Mouse (Mus musculus) gastrocnemius, postnatal 36 days (tissue): ENCODE data around the gene Syne4. TPM values are rescaled to one million over a fixed set of nuclear protein-coding genes. Genes with fewer than 3 reads are reported as not detected.

ENCODE experiments used
- DNase-seq, 2 experiments: peaks; one replicate each; pipeline ENCODE4 v3.0.0; 2022
- intact Hi-C: fragments of 180-260 bp; cut with DNase I; formaldehyde crosslinking; loops from one replicate; pipeline ENCODE4 v1.15.1; 2025
- total RNA-seq, 2 experiments: library from RNA; stranded (reverse); gene quantifications; 2 replicates each; pipeline ENCODE4 v1.2.3; 2021

Syne4 gene
- total RNA-seq, 2 experiments from 2014 or later, result 1.9 TPM; not detected in 1

- intact Hi-C loops, result no loop called here
- DNase-seq, result no peak
These were observed 10.8 kb downstream of the Syne4 start for GRCm38 (mm10) chr7:30325364-30325763.

- intact Hi-C loops, result no loop called here
- no peak for DNase-seq
These were observed 11.8 kb downstream of the Syne4 start for GRCm38 (mm10) chr7:30326427-30326826.

- intact Hi-C loops, result no loop called here
- no peak for DNase-seq
These were observed 12.5 kb downstream of the Syne4 start for GRCm38 (mm10) chr7:30327140-30327539.

DNA sequence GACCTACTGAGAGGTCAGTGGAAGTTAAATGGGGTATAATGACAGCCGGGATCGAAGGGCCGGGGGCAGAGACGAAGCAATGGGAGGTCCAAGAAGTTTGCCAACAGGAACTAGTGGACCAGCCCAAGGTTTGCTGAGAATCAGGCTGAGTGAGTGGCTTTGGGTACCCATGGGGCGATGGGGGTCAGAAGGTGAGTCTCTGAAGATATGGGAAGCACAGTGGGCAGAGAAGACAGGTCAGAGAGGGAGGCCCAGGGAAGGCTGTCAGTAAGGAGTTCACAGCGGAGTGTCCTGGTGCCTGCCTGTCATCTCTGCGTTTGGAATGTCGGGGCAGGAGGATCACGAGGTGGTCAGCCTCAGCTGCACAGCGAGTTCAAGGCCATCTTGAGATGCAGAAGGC, 13.8 kb downstream of the Syne4 start:
- intact Hi-C loops, result no loop called here
- DNase-seq, result no peak

- intact Hi-C loops, result no loop called here
- peak in 1 of 2 experiments; percentile 51 for DNase-seq
These were observed 17.3 kb downstream of the Syne4 start for GRCm38 (mm10) chr7:30331887-30332286.

GRCm38 (mm10) chr7:30332622-30333259, 18.1 kb downstream of the Syne4 start:
- intact Hi-C loops, result no loop called here
- no peak for DNase-seq

DNA sequence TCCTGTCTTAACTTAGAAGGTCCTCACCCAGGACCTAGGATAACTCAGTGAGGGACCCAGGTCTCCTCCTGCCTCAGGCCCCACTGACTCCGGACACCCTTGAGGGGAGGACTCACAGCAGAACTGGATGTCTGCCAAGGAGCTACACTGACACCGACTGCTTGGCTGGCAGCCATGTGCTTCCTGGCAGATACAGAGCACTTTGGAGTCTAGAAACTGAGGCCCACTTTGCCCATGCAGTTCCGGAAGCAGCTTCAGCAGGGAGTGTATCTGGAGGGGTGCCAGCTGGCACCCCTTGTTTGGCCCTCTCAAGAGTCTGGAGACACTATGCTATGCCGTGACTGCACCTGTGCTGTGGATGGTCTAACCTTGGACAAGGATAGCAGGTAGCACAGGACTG, 18.8 kb downstream of the Syne4 start:
- no peak for DNase-seq
- intact Hi-C loops, result no loop called here

DNA sequence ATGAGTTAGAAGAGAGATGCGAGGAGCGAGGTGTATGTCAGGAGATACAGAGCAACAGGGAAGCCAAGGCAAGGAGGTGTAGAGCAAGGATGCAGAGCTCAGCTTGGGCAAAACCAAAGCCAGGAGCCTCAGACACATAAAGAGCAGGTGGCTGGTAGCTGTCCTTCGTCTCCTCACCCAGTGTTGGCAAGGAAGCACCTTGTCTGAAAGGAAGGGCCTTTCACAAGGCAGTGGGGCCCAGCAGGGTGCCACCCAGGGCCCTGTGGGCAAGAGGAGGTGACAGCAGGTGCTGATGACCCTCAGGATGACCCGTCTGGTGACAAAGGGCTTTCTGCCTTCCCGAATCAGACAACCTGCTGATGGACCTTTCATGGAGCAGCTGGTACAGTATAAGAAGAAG, 20.0 kb downstream of the Syne4 start:
- no peak for DNase-seq
- intact Hi-C loops, result no loop called here

GRCm38 (mm10) chr7:30335688-30336087, 21.1 kb downstream of the Syne4 start:
- intact Hi-C loops, result no loop called here
- DNase-seq, result no peak

DNA sequence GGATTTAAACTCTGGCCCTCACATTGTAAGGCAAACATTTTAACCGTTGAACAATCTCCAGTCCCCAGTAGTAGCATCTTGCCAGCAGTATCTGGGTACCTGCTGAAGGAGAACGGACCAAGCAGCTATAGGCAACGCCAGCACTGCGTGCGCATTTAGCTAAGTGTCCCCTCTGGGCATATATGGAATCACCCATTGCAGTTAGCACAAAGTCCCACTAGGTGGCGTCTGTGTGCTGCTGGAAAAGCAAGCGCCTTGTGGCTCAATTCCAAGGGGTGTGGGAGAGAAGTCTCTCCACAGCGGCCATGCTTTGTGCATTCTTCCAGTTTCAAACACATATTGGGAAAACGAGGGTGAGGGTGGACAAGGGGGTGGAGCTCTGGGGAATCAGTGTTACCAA, 21.8 kb downstream of the Syne4 start:
- DNase-seq, result peak; percentile 50 to 73
- intact Hi-C loops, result no loop called here

GRCm38 (mm10) chr7:30339432-30340109, 25.0 kb downstream of the Syne4 start:
- DNase-seq, result no peak
- intact Hi-C loops, result no loop called here

DNA sequence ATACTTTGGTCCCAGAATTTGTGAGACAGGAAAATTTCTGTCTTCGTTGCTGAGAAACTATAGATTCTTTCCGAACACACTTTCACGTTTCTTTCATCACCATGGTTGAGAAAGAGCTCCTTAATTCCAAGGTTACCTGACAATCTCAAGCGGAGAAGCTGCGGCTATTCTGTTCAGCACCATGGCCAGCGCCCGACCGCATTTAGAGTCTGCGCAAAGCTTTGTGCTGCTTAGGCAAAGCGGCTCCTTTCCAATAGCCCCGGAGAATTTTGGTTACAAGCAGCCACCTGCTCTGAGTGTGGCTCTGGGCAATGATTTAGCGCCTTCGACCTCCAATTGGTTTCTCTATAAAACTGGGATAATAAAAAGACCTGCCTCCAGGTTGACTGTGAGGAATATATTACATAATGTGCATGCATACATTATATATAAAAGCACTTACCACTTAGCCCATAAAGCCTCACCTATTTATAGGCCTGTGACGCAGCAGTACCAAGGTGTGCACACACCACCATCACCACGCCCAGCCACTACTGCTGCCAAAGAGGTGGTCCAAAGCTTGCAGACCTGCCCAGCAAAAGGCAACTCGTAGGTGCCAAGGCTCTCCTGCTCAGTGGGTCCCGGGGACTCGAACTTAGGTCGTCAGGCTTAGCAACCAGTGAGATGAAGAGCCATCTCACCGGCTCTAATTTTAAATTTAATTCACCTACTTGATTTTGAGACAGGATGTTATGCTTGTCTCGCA, 32.2 kb downstream of the Syne4 start:
- intact Hi-C loops, result loop anchor here (5.0 kb wide), 1 partner anchor 85 kb away; no protein-coding TSS in a partner anchor
- DNase-seq, result peak in 1 of 2 experiments; percentile 37

- DNase-seq, result peak in 1 of 2 experiments; percentile 35
- intact Hi-C loops, result loop anchor here (5.0 kb wide), 1 partner anchor 84 kb away; no protein-coding TSS in a partner anchor
These were observed 33.2 kb downstream of the Syne4 start for GRCm38 (mm10) chr7:30347828-30348227.

DNA sequence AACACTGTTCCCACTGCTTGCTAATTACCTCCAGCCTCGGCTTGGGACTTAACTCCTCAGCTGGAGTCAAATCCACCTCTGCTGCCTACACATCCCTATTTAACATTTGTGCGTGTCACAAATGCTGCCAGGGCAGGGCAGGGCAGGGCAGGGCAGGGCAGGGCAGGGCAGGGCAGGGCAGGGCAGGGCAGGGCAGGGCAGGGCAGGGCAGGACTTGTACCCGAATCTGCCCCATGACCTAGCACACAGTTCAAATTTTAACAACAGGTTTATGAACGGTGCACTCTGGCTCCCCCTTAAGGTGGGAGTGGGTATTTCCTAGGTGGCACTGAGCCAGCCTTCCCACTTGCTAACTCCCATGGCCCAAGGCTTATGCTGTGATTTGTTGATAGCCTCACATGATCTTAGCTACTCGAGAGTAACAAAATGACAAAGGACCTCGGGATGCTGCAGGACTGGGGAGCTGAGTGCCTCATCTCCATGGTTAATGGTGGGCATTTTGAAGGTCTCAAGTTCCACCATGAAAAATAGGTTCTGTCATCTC, 38.7 kb downstream of the Syne4 start:
- DNase-seq, result peak; percentile 20 to 50
- intact Hi-C loops, result no loop called here

DNA sequence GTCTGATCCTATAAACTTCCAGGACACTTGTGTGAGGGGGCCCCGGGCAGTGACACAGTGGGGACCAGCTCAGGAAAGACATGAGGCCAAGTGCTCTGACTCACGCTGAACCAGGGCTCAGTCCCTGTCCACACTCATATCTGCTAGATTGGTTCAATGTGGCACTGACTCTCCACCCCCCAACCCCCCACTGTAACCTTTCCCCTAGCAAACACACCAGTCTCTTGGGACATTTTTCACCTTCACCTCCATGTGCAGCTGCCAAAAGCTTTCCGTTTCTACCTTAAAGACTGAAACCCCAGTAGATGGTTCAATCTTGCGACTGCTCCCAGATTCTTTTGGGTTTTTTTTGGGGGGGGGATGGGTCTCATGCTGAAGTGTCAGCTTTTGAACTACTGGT, 39.5 kb downstream of the Syne4 start:
- no peak for DNase-seq
- intact Hi-C loops, result no loop called here

DNA sequence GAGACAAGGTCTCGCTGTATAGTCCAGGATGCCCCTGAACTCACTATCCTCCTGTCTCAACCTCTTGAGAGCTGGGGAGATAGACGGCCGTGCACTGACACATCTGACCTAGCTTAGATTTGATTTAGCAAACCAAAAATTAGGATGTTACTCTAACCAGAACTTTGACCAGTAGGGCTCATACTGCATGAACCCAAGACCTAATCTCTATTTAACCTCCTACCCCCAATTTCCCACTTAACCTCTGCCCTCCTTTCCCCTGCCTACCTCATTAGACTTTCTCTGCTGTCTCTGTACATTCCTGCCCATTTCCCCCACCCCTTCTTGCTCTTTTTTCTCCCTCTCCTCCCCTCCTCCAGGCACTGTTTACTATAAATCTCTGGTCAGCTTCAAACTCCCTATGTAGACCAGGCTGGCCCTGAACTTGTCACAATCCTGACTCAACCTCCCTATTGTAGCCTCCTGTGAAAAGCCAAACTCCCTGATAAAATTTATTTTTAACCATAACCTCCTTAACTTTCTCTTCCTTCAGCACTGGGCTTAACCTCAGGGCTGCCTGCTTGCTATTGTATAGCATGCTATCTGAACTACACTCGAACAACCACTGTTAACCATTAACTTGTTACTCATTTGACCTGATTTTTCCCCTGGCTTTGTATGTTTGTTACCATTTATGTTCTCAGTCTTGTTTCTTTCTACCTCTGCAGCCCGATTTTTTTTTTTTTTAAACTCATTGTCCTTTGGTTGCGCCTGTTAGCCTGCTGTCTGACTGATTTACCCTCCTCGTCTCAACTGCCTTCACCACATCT, 44.0 kb downstream of the Syne4 start:
- DNase-seq, result no peak
- intact Hi-C loops, result no loop called here

DNA sequence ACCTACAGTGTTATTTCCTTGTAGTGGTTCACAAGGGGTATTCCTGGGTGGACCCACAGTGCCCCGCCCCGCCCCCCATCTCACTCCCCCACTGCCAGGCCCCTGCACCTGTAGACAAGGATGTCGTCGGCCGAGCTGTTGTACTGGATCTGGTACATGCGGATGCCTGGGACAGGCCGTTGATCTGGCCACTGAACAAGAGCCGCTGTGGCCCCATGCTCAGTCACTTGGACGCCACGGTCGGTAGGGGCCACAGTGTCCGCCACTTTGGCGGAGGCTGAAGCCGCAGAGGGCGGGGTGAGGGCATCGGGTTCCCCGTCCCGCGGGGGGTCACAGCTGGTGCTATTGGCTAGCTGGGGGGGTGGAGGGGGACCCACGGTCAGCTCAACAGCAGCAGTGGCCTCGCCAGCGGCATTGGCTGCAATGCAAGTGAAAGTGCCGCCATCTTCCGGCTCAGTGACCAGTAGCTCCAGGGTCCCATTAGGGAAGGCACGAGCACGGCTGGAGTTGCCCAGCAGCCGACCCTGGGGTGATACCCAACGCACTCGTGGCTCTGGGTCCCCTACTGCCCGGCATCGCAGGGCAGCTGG, 44.8 kb downstream of the Syne4 start:
- DNase-seq, result no peak
- intact Hi-C loops, result no loop called here

- intact Hi-C loops, result no loop called here
- DNase-seq, result no peak
These were observed 45.4 kb downstream of the Syne4 start for GRCm38 (mm10) chr7:30360028-30360427.

- intact Hi-C loops, result no loop called here
- DNase-seq, result no peak
These were observed 48.2 kb downstream of the Syne4 start, which contains the start of gene Lrfn3 for GRCm38 (mm10) chr7:30362652-30363343. Gene Lrfn3, minus strand, starts transcription at chr7:30362772.
